Mouse (Mus musculus) hindbrain, embryonic 16.5 days (tissue): ENCODE results near the gene Gpr4. TPM values are rescaled to one million over a fixed set of nuclear protein-coding genes. Genes with fewer than 3 reads are reported as not detected.

Experiments used
- ATAC-seq: fragments of 200-750 bp; cut with Nextera tagmentation; 2 replicates; pipeline ENCODE4 v1.8.0; 2017; ENCODE audit warnings: moderate TSS enrichment, moderate library complexity
- H3K27ac ChIP-seq: fragments of 300-500 bp; sonication (generic); 2 replicates; pipeline ENCODE4 v1.5.1; 2014; ENCODE audit warnings: low read depth, mild to moderate bottlenecking, control low read depth, low read length, moderate library complexity
- H3K27me3 ChIP-seq: fragments of 300-500 bp; sonication (generic); replicated peaks from 2 replicates; pipeline ENCODE4 v1.6.1; 2014; ENCODE audit warnings: low read length; ENCODE audit not compliant: control insufficient read depth, insufficient read depth
- H3K36me3 ChIP-seq: fragments of 300-500 bp; sonication (generic); 2 replicates; pipeline ENCODE4 v1.6.1; 2014; ENCODE audit warnings: mild to moderate bottlenecking, low read length, moderate library complexity, mixed read lengths; ENCODE audit not compliant: control insufficient read depth, insufficient read depth
- H3K4me1 ChIP-seq: fragments of 300-500 bp; sonication (generic); 2 replicates; pipeline ENCODE4 v1.6.1; 2014; ENCODE audit warnings: low read depth, low read length; ENCODE audit not compliant: control insufficient read depth, insufficient read depth
- H3K4me2 ChIP-seq: fragments of 300-500 bp; sonication (generic); 2 replicates; pipeline ENCODE4 v1.6.1; 2014; ENCODE audit warnings: mild to moderate bottlenecking, low read length, control low read depth, moderate library complexity
- H3K4me3 ChIP-seq: fragments of 300-500 bp; sonication (generic); 2 replicates; pipeline ENCODE4 v1.5.1; 2014; ENCODE audit warnings: mild to moderate bottlenecking, low read length, control low read depth, moderate library complexity
- H3K9ac ChIP-seq: fragments of 300-500 bp; sonication (generic); 2 replicates; pipeline ENCODE4 v1.6.1; 2014; ENCODE audit warnings: low read depth, mild to moderate bottlenecking, control low read depth, low read length, moderate library complexity
- H3K9me3 ChIP-seq: fragments of 300-500 bp; sonication (generic); 2 replicates; pipeline ENCODE4 v1.6.1; 2014; ENCODE audit warnings: mild to moderate bottlenecking, low read length, moderate library complexity; ENCODE audit not compliant: control insufficient read depth
- WGBS: fragments of 180-500 bp; shearing (Covaris S2); extraction: QIAGEN DNeasy Blood & Tissue Kit; methylation state at CpG from one replicate; pipeline ENCODE4 v1.1.7; 2014; 5-methylcytosine and 5-hydroxymethylcytosine counted together
- polyA plus RNA-seq: library from polyadenylated mRNA; unstranded; fragments of >200 nt; fragmentation: Nextera tagmentation; extraction: Ambion mirVana; gene quantifications from 2 replicates; pipeline ENCODE4 v1.2.1, GENCODE M21; 2015

Gpr4 gene
- polyA plus RNA-seq, 1 experiment from 2014 or later = 3.1 TPM

GRCm38 (mm10) chr7:19255395-19255794 is 43.1 kb downstream of the Gpr4 start:
- 86% methylated on average over 17 of the region's 17 CpGs for WGBS
- Histone ChIP-seq H3K4me3 (no peak overlapping the region), H3K27ac (no peak overlapping the region), H3K36me3 (peaks cover 22% of the 10 kb centered on the region), H3K9ac (no peak overlapping the region), H3K27me3 (no peaks in the 10 kb centered on the region), H3K9me3 (no peaks in the 10 kb centered on the region), H3K4me1 (no peaks in the 10 kb centered on the region), H3K4me2 (no peak overlapping the region)
- no peak for ATAC-seq

GRCm38 (mm10) chr7:19256567-19256966 is 44.2 kb downstream of the Gpr4 start:
- no peaks in the 10 kb centered on the region for H3K27me3 ChIP-seq
- H3K4me2 ChIP-seq = no peak overlapping the region
- H3K4me1 ChIP-seq = no peaks in the 10 kb centered on the region
- WGBS = 93% methylated on average over 7 of the region's 7 CpGs
- H3K27ac ChIP-seq = no peak overlapping the region
- no peak overlapping the region for H3K4me3 ChIP-seq
- peaks cover 22% of the 10 kb centered on the region for H3K36me3 ChIP-seq
- H3K9me3 ChIP-seq = no peaks in the 10 kb centered on the region
- no peak for ATAC-seq
- H3K9ac ChIP-seq = no peak overlapping the region

- Histone ChIP-seq H3K4me1 (no peaks in the 10 kb centered on the region), H3K4me2 (no peak overlapping the region), H3K27me3 (no peaks in the 10 kb centered on the region), H3K9me3 (no peaks in the 10 kb centered on the region), H3K9ac (no peak overlapping the region), H3K36me3 (peaks cover 22% of the 10 kb centered on the region), H3K4me3 (no peak overlapping the region), H3K27ac (no peak overlapping the region)
- 34% methylated on average over 11 of the region's 11 CpGs for WGBS
- ATAC-seq = peak; percentile 67
These were observed 45.2 kb downstream of the Gpr4 start for GRCm38 (mm10) chr7:19257390-19258022.

- Histone ChIP-seq H3K9ac (no peak overlapping the region), H3K36me3 (peaks cover 22% of the 10 kb centered on the region), H3K4me2 (no peak overlapping the region), H3K4me3 (no peak overlapping the region), H3K4me1 (no peaks in the 10 kb centered on the region), H3K27ac (no peak overlapping the region), H3K9me3 (no peaks in the 10 kb centered on the region), H3K27me3 (no peaks in the 10 kb centered on the region)
- WGBS = 75% methylated on average over 3 of the region's 3 CpGs
- no peak for ATAC-seq
These were observed 46.0 kb downstream of the Gpr4 start for GRCm38 (mm10) chr7:19258336-19258735.

- no peak overlapping the region for H3K4me3 ChIP-seq
- H3K4me2 ChIP-seq = no peak overlapping the region
- H3K27ac ChIP-seq = no peak overlapping the region
- H3K9me3 ChIP-seq = no peaks in the 10 kb centered on the region
- H3K4me1 ChIP-seq = peaks cover 14% of the 10 kb centered on the region
- no peak for ATAC-seq
- 84% methylated on average over 7 of the region's 7 CpGs for WGBS
- H3K9ac ChIP-seq = no peak overlapping the region
- H3K36me3 ChIP-seq = peaks cover 13% of the 10 kb centered on the region
- H3K27me3 ChIP-seq = no peaks in the 10 kb centered on the region
These were observed 52.8 kb downstream of the Gpr4 start for GRCm38 (mm10) chr7:19265147-19265546.

GRCm38 (mm10) chr7:19265928-19266822 is 53.8 kb downstream of the Gpr4 start:
- peaks cover 20% of the 10 kb centered on the region for H3K4me1 ChIP-seq
- no peak overlapping the region for H3K4me2 ChIP-seq
- no peak for ATAC-seq
- H3K9me3 ChIP-seq = no peaks in the 10 kb centered on the region
- H3K27ac ChIP-seq = no peak overlapping the region
- 81% methylated on average over 10 of the region's 10 CpGs for WGBS
- H3K36me3 ChIP-seq = peaks cover 12% of the 10 kb centered on the region; the same call in 1 of the 2 replicates
- no peak overlapping the region for H3K4me3 ChIP-seq
- H3K9ac ChIP-seq = no peak overlapping the region
- no peaks in the 10 kb centered on the region for H3K27me3 ChIP-seq

- Histone ChIP-seq H3K4me1 (peaks cover 20% of the 10 kb centered on the region), H3K9me3 (no peaks in the 10 kb centered on the region), H3K27me3 (no peaks in the 10 kb centered on the region), H3K27ac (no peak overlapping the region), H3K36me3 (peaks cover 12% of the 10 kb centered on the region; the same call in 1 of the 2 replicates), H3K4me3 (no peak overlapping the region), H3K9ac (no peak overlapping the region), H3K4me2 (no peak overlapping the region)
- 76% methylated on average over 10 of the region's 10 CpGs for WGBS
- no peak for ATAC-seq
These were observed 54.7 kb downstream of the Gpr4 start for GRCm38 (mm10) chr7:19267051-19267450.

GRCm38 (mm10) chr7:19268993-19269681 is 56.8 kb downstream of the Gpr4 start:
- peak overlapping the region; percentile 98 for H3K4me2 ChIP-seq
- 56% methylated on average over 10 of the region's 10 CpGs for WGBS
- peak overlapping the region; percentile 67 for H3K27ac ChIP-seq

More at GRCm38 (mm10) chr7:19268993-19269681, 56.8 kb downstream of the Gpr4 start:
- Histone ChIP-seq H3K27me3 (no peaks in the 10 kb centered on the region), H3K36me3 (peaks cover 7% of the 10 kb centered on the region; the same call in 1 of the 2 replicates), H3K9me3 (no peaks in the 10 kb centered on the region), H3K4me1 (peaks cover 20% of the 10 kb centered on the region), H3K4me3 (peak overlapping the region; percentile 84), H3K9ac (peak overlapping the region; percentile 86)
- no peak for ATAC-seq
